Mouse (Mus musculus) midbrain, embryonic 16.5 days (tissue): ENCODE data around the gene Col15a1. TPM values are rescaled to one million over a fixed set of nuclear protein-coding genes. Genes with fewer than 3 reads are reported as not detected.

ENCODE experiments used
- ATAC-seq: fragments of 200-750 bp; cut with Nextera tagmentation; 2 replicates; pipeline ENCODE4 v1.8.0; 2017; ENCODE audit warnings: moderate TSS enrichment
- H3K27ac ChIP-seq: fragments of 300-500 bp; sonication (generic); 2 replicates; pipeline ENCODE4 v1.5.1; 2014; ENCODE audit warnings: mild to moderate bottlenecking, low read length, mixed read lengths
- H3K27me3 ChIP-seq: fragments of 300-500 bp; sonication (generic); 2 replicates; pipeline ENCODE4 v1.6.1; 2014; ENCODE audit warnings: low read depth, low read length, mixed read lengths; ENCODE audit not compliant: control insufficient read depth, insufficient read depth
- H3K36me3 ChIP-seq: fragments of 300-500 bp; sonication (generic); 2 replicates; pipeline ENCODE4 v1.6.1; 2014; ENCODE audit warnings: mild to moderate bottlenecking, low read length, moderate library complexity, mixed read lengths; ENCODE audit not compliant: control insufficient read depth, insufficient read depth
- H3K4me1 ChIP-seq: fragments of 300-500 bp; sonication (generic); 2 replicates; pipeline ENCODE4 v1.6.1; 2014; ENCODE audit warnings: mild to moderate bottlenecking, low read length, mixed read lengths; ENCODE audit not compliant: control insufficient read depth, insufficient read depth
- H3K4me2 ChIP-seq: fragments of 300-500 bp; sonication (generic); 2 replicates; pipeline ENCODE4 v1.6.1; 2014; ENCODE audit warnings: mild to moderate bottlenecking, low read length, mixed read lengths
- H3K4me3 ChIP-seq: fragments of 300-500 bp; sonication (generic); 2 replicates; pipeline ENCODE4 v1.5.1; 2014; ENCODE audit warnings: low read depth, mild to moderate bottlenecking, low read length, moderate library complexity, mixed read lengths
- H3K9ac ChIP-seq: fragments of 300-500 bp; sonication (generic); 2 replicates; pipeline ENCODE4 v1.6.1; 2014; ENCODE audit warnings: low read depth, low read length, mixed read lengths
- H3K9me3 ChIP-seq: fragments of 300-500 bp; sonication (generic); replicated peaks from 2 replicates; pipeline ENCODE4 v1.6.1; 2014; ENCODE audit warnings: mild to moderate bottlenecking, low read length, mixed read lengths; ENCODE audit not compliant: control insufficient read depth, poor library complexity, severe bottlenecking
- WGBS: fragments of 180-500 bp; shearing (Covaris S2); extraction: QIAGEN DNeasy Blood & Tissue Kit; methylation state at CpG from one replicate; pipeline ENCODE4 v1.1.7; 2014; 5-methylcytosine and 5-hydroxymethylcytosine counted together
- polyA plus RNA-seq: library from polyadenylated mRNA; unstranded; fragments of >200 nt; fragmentation: Nextera tagmentation; extraction: Ambion mirVana; gene quantifications from 2 replicates; pipeline ENCODE4 v1.2.1, GENCODE M21; 2015

Col15a1 gene
- polyA plus RNA-seq, 1 experiment from 2014 or later = 5.3 TPM

GRCm38 (mm10) chr4:47352803-47353388 is 144.9 kb downstream of the Col15a1 start, which contains the start of gene Tgfbr1:
Tgfbr1 (plus strand) TSS chr4:47353222.
- H3K9me3 ChIP-seq = no peaks in the 10 kb centered on the region
- no peaks in the 10 kb centered on the region for H3K36me3 ChIP-seq
- no peaks in the 10 kb centered on the region for H3K27me3 ChIP-seq
- H3K4me3 ChIP-seq = peak within 1 kb of the TSS; percentile 79
- H3K4me2 ChIP-seq = peak within 1 kb of the TSS; percentile 96
- peak within 1 kb of the TSS; percentile 90 for H3K9ac ChIP-seq
- WGBS = 0% methylated on average over 47 of the region's 65 CpGs
- ATAC-seq = peak; percentile 97
- peak within 1 kb of the TSS; percentile 87 for H3K27ac ChIP-seq
- peaks cover 24% of the 10 kb centered on the region for H3K4me1 ChIP-seq

GRCm38 (mm10) chr4:47353416-47354111 is 145.6 kb downstream of the Col15a1 start:
- no peaks in the 10 kb centered on the region for H3K36me3 ChIP-seq
- H3K4me2 ChIP-seq = peak overlapping the region; percentile 96
- H3K4me1 ChIP-seq = peaks cover 27% of the 10 kb centered on the region
- peak overlapping the region; percentile 79 for H3K4me3 ChIP-seq
- H3K27ac ChIP-seq = peak overlapping the region; percentile 87
- no peaks in the 10 kb centered on the region for H3K9me3 ChIP-seq
- no peaks in the 10 kb centered on the region for H3K27me3 ChIP-seq
- ATAC-seq = peak; percentile 69
- H3K9ac ChIP-seq = peak overlapping the region; percentile 90
- 0% methylated on average over 36 of the region's 73 CpGs for WGBS

DNA sequence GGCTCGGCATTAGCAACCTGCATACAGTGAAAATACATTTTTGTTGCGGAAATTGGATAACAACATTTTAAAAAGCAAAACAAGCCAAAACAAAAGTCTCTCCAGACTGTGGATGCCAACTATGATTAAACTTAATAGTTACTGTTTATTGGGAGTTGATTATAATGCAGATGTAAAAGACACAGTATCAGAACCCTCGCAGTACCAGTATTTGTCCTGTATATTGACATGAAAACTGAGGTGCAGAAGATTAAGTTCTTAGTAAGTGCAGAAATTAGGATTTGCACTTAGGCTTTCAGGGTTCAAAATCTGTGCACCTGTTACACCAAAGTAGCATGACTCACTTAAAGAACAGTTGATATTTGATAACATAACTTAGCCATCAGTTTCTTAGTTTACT is 146.3 kb downstream of the Col15a1 start:
- H3K27ac ChIP-seq = no peak overlapping the region
- no peak for ATAC-seq
- 26% methylated on average over 3 of the region's 3 CpGs for WGBS

GRCm38 (mm10) chr4:47362662-47363061 is 154.7 kb downstream of the Col15a1 start:
- Histone ChIP-seq H3K4me2 (no peak overlapping the region), H3K4me1 (peaks cover 10% of the 10 kb centered on the region; the same call in 1 of the 2 replicates), H3K4me3 (no peak overlapping the region), H3K36me3 (no peaks in the 10 kb centered on the region), H3K27me3 (no peaks in the 10 kb centered on the region), H3K9ac (no peak overlapping the region), H3K27ac (no peak overlapping the region), H3K9me3 (no peaks in the 10 kb centered on the region)
- 80% methylated on average over 2 of the region's 2 CpGs for WGBS
- ATAC-seq = no peak

More for the DNA sequence above, 146.3 kb downstream of the Col15a1 start:
- peaks cover 27% of the 10 kb centered on the region for H3K4me1 ChIP-seq
- H3K4me2 ChIP-seq = peak overlapping the region; percentile 96
- H3K4me3 ChIP-seq = peak overlapping the region; percentile 79
- no peaks in the 10 kb centered on the region for H3K36me3 ChIP-seq
- no peaks in the 10 kb centered on the region for H3K27me3 ChIP-seq
- peak overlapping the region; percentile 90; the same call in 1 of the 2 replicates for H3K9ac ChIP-seq
- no peaks in the 10 kb centered on the region for H3K9me3 ChIP-seq

Other genes with a start within 250 kb of the Col15a1 start
- 11.3 and 13.9 TPM in 2 replicates for gene Gabbr2, start 216.3 kb upstream of the Col15a1 start, polyA plus RNA-seq
- 4.6 and 5.1 TPM in 2 replicates for gene Anks6, start 150.7 kb upstream of the Col15a1 start, polyA plus RNA-seq
- 1.7 and 1.8 TPM in 2 replicates for gene Galnt12, start 116.3 kb upstream of the Col15a1 start, polyA plus RNA-seq
- 30.2 and 37.8 TPM in 2 replicates for gene Tgfbr1, start 145.1 kb downstream of the Col15a1 start, polyA plus RNA-seq